Mouse (Mus musculus) adrenal gland, postnatal 36 days (tissue): ENCODE measurements around the gene St7. TPM values are rescaled to one million over a fixed set of nuclear protein-coding genes. Genes with fewer than 3 reads are reported as not detected.

ENCODE experiments used
- DNase-seq, 2 experiments: peaks; one replicate each; pipeline ENCODE4 v3.0.0; 2021; ENCODE audit warnings: mixed read lengths in 1 of 2
- total RNA-seq, 2 experiments: library from RNA; stranded (reverse); gene quantifications; 2 replicates each; pipeline ENCODE4 v1.2.3; 2021

The St7 gene
- total RNA-seq, 2 experiments from 2014 or later: 23.9 to 30.1 TPM

- no peak for DNase-seq
Observed at GRCm38 (mm10) chr6:17898539-17898938, 205.8 kb downstream of the St7 start.

- DNase-seq: no peak
Observed at GRCm38 (mm10) chr6:17903355-17903754, 210.6 kb downstream of the St7 start.

GRCm38 (mm10) chr6:17905776-17906175 lies 213.0 kb downstream of the St7 start:
- DNase-seq: no peak

GRCm38 (mm10) chr6:17906289-17906688 lies 213.6 kb downstream of the St7 start:
- DNase-seq: no peak

GRCm38 (mm10) chr6:17912312-17912711 lies 219.6 kb downstream of the St7 start:
- no peak for DNase-seq

- no peak for DNase-seq
Observed at GRCm38 (mm10) chr6:17912825-17913224, 220.1 kb downstream of the St7 start.

- DNase-seq: no peak
Observed at GRCm38 (mm10) chr6:17913315-17913714, 220.6 kb downstream of the St7 start.

- no peak for DNase-seq
Observed at GRCm38 (mm10) chr6:17914300-17914699, 221.6 kb downstream of the St7 start.

- no peak for DNase-seq
Observed at GRCm38 (mm10) chr6:17917233-17917632, 224.5 kb downstream of the St7 start.

- DNase-seq: no peak
Observed at GRCm38 (mm10) chr6:17922180-17922579, 229.4 kb downstream of the St7 start.

- DNase-seq: no peak
Observed at GRCm38 (mm10) chr6:17922967-17923366, 230.2 kb downstream of the St7 start.

- peak in 1 of 2 experiments; percentile 18 for DNase-seq
Observed at GRCm38 (mm10) chr6:17923370-17923769, 230.6 kb downstream of the St7 start.

- no peak for DNase-seq
Observed at GRCm38 (mm10) chr6:17923894-17924505, 231.3 kb downstream of the St7 start.

GRCm38 (mm10) chr6:17925267-17925666 lies 232.5 kb downstream of the St7 start:
- DNase-seq: peak; percentile 22 to 24

- DNase-seq: no peak
Observed at GRCm38 (mm10) chr6:17927746-17928145, 235.0 kb downstream of the St7 start.

GRCm38 (mm10) chr6:17931187-17931586 lies 238.5 kb downstream of the St7 start:
- no peak for DNase-seq

- DNase-seq: no peak
Observed at GRCm38 (mm10) chr6:17931835-17932234, 239.1 kb downstream of the St7 start.

- no peak for DNase-seq
Observed at GRCm38 (mm10) chr6:17932806-17933205, 240.1 kb downstream of the St7 start.

GRCm38 (mm10) chr6:17938631-17939346 lies 246.1 kb downstream of the St7 start:
- no peak for DNase-seq

GRCm38 (mm10) chr6:17941916-17942315 lies 249.2 kb downstream of the St7 start:
- no peak for DNase-seq

- no peak for DNase-seq
Observed at GRCm38 (mm10) chr6:17942344-17942743, 249.6 kb downstream of the St7 start.

GRCm38 (mm10) chr6:17943877-17944617 lies 251.3 kb downstream of the St7 start:
- DNase-seq: no peak

GRCm38 (mm10) chr6:17946456-17946855 lies 253.7 kb downstream of the St7 start:
- DNase-seq: no peak
